Mouse (Mus musculus): ENCODE data around the gene C130074G19Rik. TPM values are rescaled to one million over a fixed set of nuclear protein-coding genes. Genes with fewer than 3 reads are reported as not detected.
A peak's percentile ranks its signal among the peaks of the same experiment; 100 is the strongest.

The C130074G19Rik gene
- polyA plus RNA-seq, 1 experiment from 2014 or later, result 1.0 TPM

- Histone ChIP-seq H3K36me3 (ENCODE audit: control insufficient read depth, insufficient read depth, low read length) (no peaks in the 10 kb centered on the region), H3K27me3 (replicated peaks; ENCODE audit: control insufficient read depth, insufficient read depth, low read length) (no peaks in the 10 kb centered on the region), H3K4me3 (ENCODE audit: low read length) (peak overlapping the region; percentile 19; the same call in 1 of the 2 replicates), H3K4me2 (ENCODE audit: low read length) (peak overlapping the region; percentile 56), H3K9me3 (ENCODE audit: control insufficient read depth, low read length) (no peaks in the 10 kb centered on the region), H3K27ac (ENCODE audit: low read depth, low read length) (peak overlapping the region; percentile 67), H3K4me1 (ENCODE audit: control insufficient read depth, insufficient read depth, low read depth, low read length) (peaks cover 4% of the 10 kb centered on the region), H3K9ac (ENCODE audit: low read depth, low read length) (peak overlapping the region; percentile 47)
- WGBS, result 17% methylated on average over 31 of the region's 31 CpGs
- peak; percentile 93 for ATAC-seq
Measured at GRCm38 (mm10) chr1:184851741-184852618, 31.0 kb downstream of the C130074G19Rik start.

GRCm38 (mm10) chr1:184851166-184851565 lies 31.9 kb downstream of the C130074G19Rik start:
- H3K27ac ChIP-seq (ENCODE audit: low read depth, low read length), result no peak overlapping the region
- no peak for ATAC-seq

GRCm38 (mm10) chr1:184846973-184847372 lies 36.0 kb downstream of the C130074G19Rik start:
- H3K36me3 ChIP-seq (ENCODE audit: control insufficient read depth, insufficient read depth, low read length), result no peaks in the 10 kb centered on the region
- WGBS, result 58% methylated on average over 3 of the region's 3 CpGs
- H3K9ac ChIP-seq (ENCODE audit: low read depth, low read length), result no peak overlapping the region
- H3K9me3 ChIP-seq (ENCODE audit: control insufficient read depth, low read length), result no peaks in the 10 kb centered on the region
- no peak for ATAC-seq
- H3K4me3 ChIP-seq (ENCODE audit: low read length), result no peak overlapping the region
- H3K27ac ChIP-seq (ENCODE audit: low read depth, low read length), result no peak overlapping the region
- H3K27me3 ChIP-seq (replicated peaks; ENCODE audit: control insufficient read depth, insufficient read depth, low read length), result no peaks in the 10 kb centered on the region
- H3K4me1 ChIP-seq (ENCODE audit: control insufficient read depth, insufficient read depth, low read depth, low read length), result peaks cover 15% of the 10 kb centered on the region
- peak overlapping the region; percentile 88 for H3K4me2 ChIP-seq (ENCODE audit: low read length)

More at GRCm38 (mm10) chr1:184851166-184851565, 31.9 kb downstream of the C130074G19Rik start:
- no peaks in the 10 kb centered on the region for H3K36me3 ChIP-seq (ENCODE audit: control insufficient read depth, insufficient read depth, low read length)
- H3K9me3 ChIP-seq (ENCODE audit: control insufficient read depth, low read length), result no peaks in the 10 kb centered on the region
- peaks cover 8% of the 10 kb centered on the region for H3K4me1 ChIP-seq (ENCODE audit: control insufficient read depth, insufficient read depth, low read depth, low read length)
- no peak overlapping the region for H3K4me3 ChIP-seq (ENCODE audit: low read length)
- no peak overlapping the region; the same call in 1 of the 2 replicates for H3K4me2 ChIP-seq (ENCODE audit: low read length)
- no peaks in the 10 kb centered on the region for H3K27me3 ChIP-seq (replicated peaks; ENCODE audit: control insufficient read depth, insufficient read depth, low read length)
- no peak overlapping the region for H3K9ac ChIP-seq (ENCODE audit: low read depth, low read length)
- 54% methylated on average over 7 of the region's 7 CpGs for WGBS

DNA sequence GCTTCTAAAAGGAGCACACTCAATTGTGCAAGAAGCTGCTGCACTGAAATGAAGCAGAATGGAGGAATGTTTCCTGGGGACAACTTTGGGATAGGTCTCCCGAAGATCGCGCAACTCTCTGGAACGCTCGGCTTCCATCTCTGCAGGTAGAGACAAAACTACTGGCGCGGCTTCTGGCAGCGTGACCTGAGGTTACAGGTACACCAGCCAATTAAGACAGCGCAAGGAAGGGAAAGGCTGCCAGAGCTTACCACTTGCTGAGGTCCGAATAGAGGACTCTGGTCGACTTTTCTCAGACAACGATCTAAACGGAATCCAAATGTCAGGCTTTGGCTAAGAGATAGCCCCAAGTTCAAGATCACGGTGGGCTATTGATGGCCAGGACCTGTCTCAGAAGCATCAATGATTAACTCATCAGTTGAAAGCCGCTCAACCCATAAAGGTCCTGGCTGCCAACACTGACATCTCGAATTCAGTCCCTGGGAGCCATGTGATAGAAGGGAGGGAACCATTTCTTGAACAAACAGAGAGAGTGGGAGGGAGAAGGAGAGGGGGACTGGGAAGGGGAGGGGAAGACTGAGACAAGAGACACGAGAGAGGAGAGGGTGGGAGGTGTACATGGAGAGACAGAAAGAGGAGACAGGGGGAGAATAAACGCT lies 36.8 kb downstream of the C130074G19Rik start, which contains the start of gene Marc2:
Gene Marc2 (minus strand): TSS at position 360 of the 659 bp plus-strand sequence.
- Histone ChIP-seq H3K4me1 (ENCODE audit: control insufficient read depth, insufficient read depth, low read depth, low read length) (peaks cover 13% of the 10 kb centered on the region), H3K4me2 (ENCODE audit: low read length) (peak within 1 kb of the TSS; percentile 88), H3K27me3 (replicated peaks; ENCODE audit: control insufficient read depth, insufficient read depth, low read length) (no peaks in the 10 kb centered on the region), H3K9ac (ENCODE audit: low read depth, low read length) (peak within 1 kb of the TSS; percentile 94), H3K4me3 (ENCODE audit: low read length) (peak within 1 kb of the TSS; percentile 84), H3K9me3 (ENCODE audit: control insufficient read depth, low read length) (no peaks in the 10 kb centered on the region), H3K36me3 (ENCODE audit: control insufficient read depth, insufficient read depth, low read length) (no peaks in the 10 kb centered on the region), H3K27ac (ENCODE audit: low read depth, low read length) (peak within 1 kb of the TSS; percentile 76)
- WGBS, result 4% methylated on average over 18 of the region's 18 CpGs
- no peak; the same call in 1 of the 2 replicates for ATAC-seq

DNA sequence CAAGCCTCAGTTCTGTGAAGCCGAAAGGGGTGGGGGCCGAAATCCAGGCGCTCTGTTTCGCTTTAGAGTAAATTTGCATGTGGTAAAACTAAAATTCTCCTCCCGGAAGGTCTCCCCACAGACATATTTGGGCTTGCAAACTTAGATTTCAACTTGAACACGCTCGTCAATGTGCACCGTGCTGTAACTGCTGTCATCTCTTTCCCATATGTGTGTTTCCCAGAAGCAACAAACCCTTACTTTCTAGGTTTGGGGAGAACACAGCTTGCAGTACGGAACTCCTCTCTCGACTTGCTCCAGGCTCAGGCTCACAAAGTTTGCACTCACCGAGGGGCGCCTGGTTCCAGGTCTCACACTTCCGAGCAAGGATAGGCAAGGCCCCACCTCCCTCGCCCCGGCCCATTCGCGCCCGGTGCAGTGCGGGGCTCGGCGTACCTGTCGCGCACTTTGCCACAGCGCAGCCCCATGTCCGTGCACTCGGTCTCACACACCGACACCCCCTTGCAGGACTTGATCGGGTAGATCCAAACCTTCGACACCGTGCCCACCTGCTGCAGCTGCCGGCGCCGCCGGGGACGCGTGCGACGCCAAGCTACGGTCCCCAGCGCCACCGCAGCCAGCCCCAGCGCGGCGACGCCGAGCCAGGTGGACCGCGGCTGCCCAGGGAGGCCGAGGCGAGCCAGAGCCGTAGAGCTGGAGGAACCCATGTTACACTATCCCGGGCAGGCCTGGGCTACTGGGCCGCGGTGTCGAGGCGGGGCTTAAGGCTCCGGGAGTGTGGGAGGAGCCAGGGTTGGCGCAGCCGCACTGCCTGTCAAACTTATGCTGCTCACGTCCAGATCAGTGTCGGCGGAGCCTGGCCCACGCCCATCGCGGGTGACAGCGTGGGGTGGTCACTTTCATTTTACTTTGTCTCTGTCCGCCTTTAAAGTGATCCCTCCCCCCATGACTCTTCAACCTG lies 37.6 kb downstream of the C130074G19Rik start:
- ATAC-seq, result peak; percentile 98
- WGBS, result under 1% methylated on average over 67 of the region's 67 CpGs
- Histone ChIP-seq H3K4me3 (ENCODE audit: low read length) (peak overlapping the region; percentile 84), H3K9ac (ENCODE audit: low read depth, low read length) (peak overlapping the region; percentile 94), H3K36me3 (ENCODE audit: control insufficient read depth, insufficient read depth, low read length) (no peaks in the 10 kb centered on the region), H3K4me1 (ENCODE audit: control insufficient read depth, insufficient read depth, low read depth, low read length) (peaks cover 13% of the 10 kb centered on the region), H3K9me3 (ENCODE audit: control insufficient read depth, low read length) (no peaks in the 10 kb centered on the region), H3K4me2 (ENCODE audit: low read length) (peak overlapping the region; percentile 88), H3K27me3 (replicated peaks; ENCODE audit: control insufficient read depth, insufficient read depth, low read length) (no peaks in the 10 kb centered on the region), H3K27ac (ENCODE audit: low read depth, low read length) (peak overlapping the region; percentile 76)

- Histone ChIP-seq H3K4me3 (ENCODE audit: low read length) (peak overlapping the region; percentile 84), H3K4me1 (ENCODE audit: control insufficient read depth, insufficient read depth, low read depth, low read length) (peaks cover 13% of the 10 kb centered on the region), H3K9me3 (ENCODE audit: control insufficient read depth, low read length) (no peaks in the 10 kb centered on the region), H3K4me2 (ENCODE audit: low read length) (peak overlapping the region; percentile 88), H3K27me3 (replicated peaks; ENCODE audit: control insufficient read depth, insufficient read depth, low read length) (no peaks in the 10 kb centered on the region), H3K9ac (ENCODE audit: low read depth, low read length) (peak overlapping the region; percentile 94; the same call in 1 of the 2 replicates), H3K27ac (ENCODE audit: low read depth, low read length) (peak overlapping the region; percentile 76), H3K36me3 (ENCODE audit: control insufficient read depth, insufficient read depth, low read length) (no peaks in the 10 kb centered on the region)
- WGBS, result 19% methylated on average over 15 of the region's 15 CpGs
- no peak for ATAC-seq
Measured at GRCm38 (mm10) chr1:184844326-184845066, 38.5 kb downstream of the C130074G19Rik start.

GRCm38 (mm10) chr1:184837649-184838048 lies 45.4 kb downstream of the C130074G19Rik start:
- Histone ChIP-seq H3K9me3 (ENCODE audit: control insufficient read depth, low read length) (no peaks in the 10 kb centered on the region), H3K27ac (ENCODE audit: low read depth, low read length) (no peak overlapping the region), H3K4me1 (ENCODE audit: control insufficient read depth, insufficient read depth, low read depth, low read length) (no peaks in the 10 kb centered on the region), H3K4me3 (ENCODE audit: low read length) (no peak overlapping the region), H3K36me3 (ENCODE audit: control insufficient read depth, insufficient read depth, low read length) (peaks cover 9% of the 10 kb centered on the region), H3K4me2 (ENCODE audit: low read length) (no peak overlapping the region), H3K27me3 (replicated peaks; ENCODE audit: control insufficient read depth, insufficient read depth, low read length) (no peaks in the 10 kb centered on the region), H3K9ac (ENCODE audit: low read depth, low read length) (no peak overlapping the region)
- no peak for ATAC-seq
- WGBS, result 92% methylated on average over 4 of the region's 4 CpGs

GRCm38 (mm10) chr1:184836350-184836749 lies 46.7 kb downstream of the C130074G19Rik start:
- H3K4me1 ChIP-seq (ENCODE audit: control insufficient read depth, insufficient read depth, low read depth, low read length), result no peaks in the 10 kb centered on the region
- no peak for ATAC-seq
- WGBS, result 71% methylated on average over 5 of the region's 5 CpGs
- H3K4me2 ChIP-seq (ENCODE audit: low read length), result no peak overlapping the region
- no peaks in the 10 kb centered on the region for H3K9me3 ChIP-seq (ENCODE audit: control insufficient read depth, low read length)
- H3K27me3 ChIP-seq (replicated peaks; ENCODE audit: control insufficient read depth, insufficient read depth, low read length), result no peaks in the 10 kb centered on the region
- H3K36me3 ChIP-seq (ENCODE audit: control insufficient read depth, insufficient read depth, low read length), result peaks cover 16% of the 10 kb centered on the region
- no peak overlapping the region for H3K27ac ChIP-seq (ENCODE audit: low read depth, low read length)
- H3K4me3 ChIP-seq (ENCODE audit: low read length), result no peak overlapping the region
- no peak overlapping the region for H3K9ac ChIP-seq (ENCODE audit: low read depth, low read length)
